Mouse (Mus musculus) intestine, embryonic 14.5 days (tissue): ENCODE measurements at regions not wholly inside any gene's neighbourhood (a gene's known extent, or its start where the extent isn't known, plus 50 kb on each side); places are given as distances from the start of the nearest gene placed in this dataset.

ENCODE experiments used
- ATAC-seq: fragments of 200-750 bp; cut with Nextera tagmentation; replicated peaks from 2 replicates; pipeline ENCODE4 v1.8.0; 2017; ENCODE audit warnings: low read depth, moderate number of reproducible peaks, moderate TSS enrichment, moderate library complexity; ENCODE audit not compliant: low FRiP score, low TSS enrichment
- DNase-seq: peaks from one replicate; pipeline ENCODE4 v3.0.0-alpha.2; 2018; ENCODE audit warnings: low spot score
- H3K27ac ChIP-seq: fragments of 300-500 bp; sonication (generic); 2 replicates; pipeline ENCODE4 v1.5.1; 2014; ENCODE audit warnings: low read depth, mild to moderate bottlenecking, control low read depth
- H3K27me3 ChIP-seq: fragments of 300-500 bp; sonication (generic); replicated peaks from 2 replicates; pipeline ENCODE4 v1.6.1; 2014; ENCODE audit warnings: low read length, control low read depth; ENCODE audit not compliant: control insufficient read depth, insufficient read depth
- H3K36me3 ChIP-seq: fragments of 300-500 bp; sonication (generic); 2 replicates; pipeline ENCODE4 v1.6.1; 2014; ENCODE audit warnings: low read length, control low read depth; ENCODE audit not compliant: control insufficient read depth, insufficient read depth
- H3K4me1 ChIP-seq: fragments of 300-500 bp; sonication (generic); replicated peaks from 2 replicates; pipeline ENCODE4 v1.6.1; 2014; ENCODE audit warnings: low read length, control low read depth, mixed read lengths; ENCODE audit not compliant: control insufficient read depth, insufficient read depth
- H3K4me2 ChIP-seq: fragments of 300-500 bp; sonication (generic); 2 replicates; pipeline ENCODE4 v1.6.1; 2014; ENCODE audit warnings: low read length
- H3K4me3 ChIP-seq: fragments of 300-500 bp; sonication (generic); 2 replicates; pipeline ENCODE4 v1.5.1; 2014; ENCODE audit warnings: low read depth, low read length, control low read depth, mixed read lengths
- H3K9ac ChIP-seq: fragments of 300-500 bp; sonication (generic); 2 replicates; pipeline ENCODE4 v1.6.1; 2014; ENCODE audit warnings: mild to moderate bottlenecking, low read length
- H3K9me3 ChIP-seq: fragments of 300-500 bp; sonication (generic); 2 replicates; pipeline ENCODE4 v1.6.1; 2016; ENCODE audit warnings: low read length, control low read depth; ENCODE audit not compliant: control insufficient read depth
- WGBS: fragments of 180-500 bp; shearing (Covaris S2); extraction: QIAGEN DNeasy Blood & Tissue Kit; methylation state at CpG from one replicate; pipeline ENCODE4 v1.1.7; 2014; 5-methylcytosine and 5-hydroxymethylcytosine counted together

- Histone ChIP-seq H3K27ac (no peak overlapping the region), H3K4me1 (no peaks in the 10 kb centered on the region), H3K27me3 (no peaks in the 10 kb centered on the region), H3K36me3 (no peaks in the 10 kb centered on the region), H3K4me3 (no peak overlapping the region), H3K9me3 (no peaks in the 10 kb centered on the region), H3K4me2 (no peak overlapping the region), H3K9ac (no peak overlapping the region)
- 87% methylated on average over 8 of the region's 8 CpGs for WGBS
- ATAC-seq (no peak), DNase-seq (no peak)
Measured at GRCm38 (mm10) chr1:41887556-41887955, 808.0 kb upstream of the Pou3f3 start.

GRCm38 (mm10) chr1:41888213-41888612 lies 807.4 kb upstream of the Pou3f3 start:
- Histone ChIP-seq H3K9me3 (no peaks in the 10 kb centered on the region), H3K4me3 (no peak overlapping the region), H3K9ac (no peak overlapping the region), H3K27ac (no peak overlapping the region), H3K4me2 (no peak overlapping the region), H3K4me1 (no peaks in the 10 kb centered on the region), H3K27me3 (no peaks in the 10 kb centered on the region), H3K36me3 (no peaks in the 10 kb centered on the region)
- no peak for ATAC-seq
- DNase-seq, result no peak
- WGBS, result 10% methylated on average over 2 of the region's 2 CpGs

GRCm38 (mm10) chr1:41888966-41889365 lies 806.6 kb upstream of the Pou3f3 start:
- 51% methylated on average over 5 of the region's 5 CpGs for WGBS

GRCm38 (mm10) chr1:41889940-41890339 lies 805.6 kb upstream of the Pou3f3 start:
- DNase-seq (no peak), ATAC-seq (no peak)
- no peaks in the 10 kb centered on the region for H3K4me1 ChIP-seq
- no peaks in the 10 kb centered on the region for H3K9me3 ChIP-seq
- no peak overlapping the region for H3K4me2 ChIP-seq
- no peak overlapping the region for H3K27ac ChIP-seq
- H3K9ac ChIP-seq, result no peak overlapping the region
- no peaks in the 10 kb centered on the region for H3K27me3 ChIP-seq
- WGBS, result 76% methylated on average over 6 of the region's 6 CpGs
- H3K36me3 ChIP-seq, result no peaks in the 10 kb centered on the region
- H3K4me3 ChIP-seq, result no peak overlapping the region

More at GRCm38 (mm10) chr1:41888966-41889365, 806.6 kb upstream of the Pou3f3 start:
- H3K4me2 ChIP-seq, result no peak overlapping the region
- H3K27me3 ChIP-seq, result no peaks in the 10 kb centered on the region
- no peaks in the 10 kb centered on the region for H3K9me3 ChIP-seq
- no peak overlapping the region for H3K27ac ChIP-seq
- DNase-seq (no peak), ATAC-seq (no peak)
- H3K4me1 ChIP-seq, result no peaks in the 10 kb centered on the region
- H3K36me3 ChIP-seq, result no peaks in the 10 kb centered on the region
- no peak overlapping the region for H3K4me3 ChIP-seq
- no peak overlapping the region for H3K9ac ChIP-seq

GRCm38 (mm10) chr1:41890714-41891689 lies 804.6 kb upstream of the Pou3f3 start:
- H3K36me3 ChIP-seq, result no peaks in the 10 kb centered on the region
- 81% methylated on average over 20 of the region's 20 CpGs for WGBS

GRCm38 (mm10) chr1:41891730-41892129 lies 803.8 kb upstream of the Pou3f3 start:
- ATAC-seq (no peak), DNase-seq (no peak)
- no peaks in the 10 kb centered on the region for H3K4me1 ChIP-seq
- no peak overlapping the region for H3K4me3 ChIP-seq
- no peaks in the 10 kb centered on the region for H3K27me3 ChIP-seq
- H3K9me3 ChIP-seq, result no peaks in the 10 kb centered on the region
- H3K9ac ChIP-seq, result no peak overlapping the region
- WGBS, result 89% methylated on average over 11 of the region's 11 CpGs
- no peaks in the 10 kb centered on the region for H3K36me3 ChIP-seq
- H3K4me2 ChIP-seq, result no peak overlapping the region
- no peak overlapping the region for H3K27ac ChIP-seq

More at GRCm38 (mm10) chr1:41890714-41891689, 804.6 kb upstream of the Pou3f3 start:
- DNase-seq (no peak), ATAC-seq (no peak)
- Histone ChIP-seq H3K4me3 (no peak overlapping the region), H3K4me2 (no peak overlapping the region), H3K4me1 (no peaks in the 10 kb centered on the region), H3K27ac (no peak overlapping the region), H3K27me3 (no peaks in the 10 kb centered on the region), H3K9ac (no peak overlapping the region), H3K9me3 (no peaks in the 10 kb centered on the region)

- WGBS, result 48% methylated on average over 2 of the region's 2 CpGs
- Histone ChIP-seq H3K27ac (no peak overlapping the region), H3K9me3 (no peaks in the 10 kb centered on the region), H3K4me1 (no peaks in the 10 kb centered on the region), H3K4me3 (no peak overlapping the region), H3K4me2 (no peak overlapping the region), H3K9ac (no peak overlapping the region), H3K36me3 (no peaks in the 10 kb centered on the region), H3K27me3 (no peaks in the 10 kb centered on the region)
- ATAC-seq (no peak), DNase-seq (no peak)
Measured at GRCm38 (mm10) chr1:41892376-41892775, 803.2 kb upstream of the Pou3f3 start.

- no peaks in the 10 kb centered on the region for H3K9me3 ChIP-seq
- H3K9ac ChIP-seq, result no peak overlapping the region
- 71% methylated on average over 4 of the region's 4 CpGs for WGBS
- no peak overlapping the region for H3K27ac ChIP-seq
- H3K36me3 ChIP-seq, result no peaks in the 10 kb centered on the region
- no peak overlapping the region for H3K4me2 ChIP-seq
- H3K27me3 ChIP-seq, result no peaks in the 10 kb centered on the region
- ATAC-seq, result no peak
- DNase-seq, result no peak
- H3K4me1 ChIP-seq, result no peaks in the 10 kb centered on the region
- H3K4me3 ChIP-seq, result no peak overlapping the region
Measured at GRCm38 (mm10) chr1:41897768-41898330, 797.7 kb upstream of the Pou3f3 start.
